Mouse (Mus musculus) intestine, embryonic 14.5 days (tissue): ENCODE data around the gene Adcy2. TPM values are rescaled to one million over a fixed set of nuclear protein-coding genes. Genes with fewer than 3 reads are reported as not detected.

ENCODE experiments used
- ATAC-seq: fragments of 200-750 bp; cut with Nextera tagmentation; replicated peaks from 2 replicates; pipeline ENCODE4 v1.8.0; 2017; ENCODE audit warnings: low read depth, moderate number of reproducible peaks, moderate TSS enrichment, moderate library complexity; ENCODE audit not compliant: low FRiP score, low TSS enrichment
- DNase-seq: peaks from one replicate; pipeline ENCODE4 v3.0.0-alpha.2; 2018; ENCODE audit warnings: low spot score
- H3K27ac ChIP-seq: fragments of 300-500 bp; sonication (generic); 2 replicates; pipeline ENCODE4 v1.5.1; 2014; ENCODE audit warnings: low read depth, mild to moderate bottlenecking, control low read depth
- H3K27me3 ChIP-seq: fragments of 300-500 bp; sonication (generic); replicated peaks from 2 replicates; pipeline ENCODE4 v1.6.1; 2014; ENCODE audit warnings: low read length, control low read depth; ENCODE audit not compliant: control insufficient read depth, insufficient read depth
- H3K36me3 ChIP-seq: fragments of 300-500 bp; sonication (generic); 2 replicates; pipeline ENCODE4 v1.6.1; 2014; ENCODE audit warnings: low read length, control low read depth; ENCODE audit not compliant: control insufficient read depth, insufficient read depth
- H3K4me1 ChIP-seq: fragments of 300-500 bp; sonication (generic); replicated peaks from 2 replicates; pipeline ENCODE4 v1.6.1; 2014; ENCODE audit warnings: low read length, control low read depth, mixed read lengths; ENCODE audit not compliant: control insufficient read depth, insufficient read depth
- H3K4me2 ChIP-seq: fragments of 300-500 bp; sonication (generic); 2 replicates; pipeline ENCODE4 v1.6.1; 2014; ENCODE audit warnings: low read length
- H3K4me3 ChIP-seq: fragments of 300-500 bp; sonication (generic); 2 replicates; pipeline ENCODE4 v1.5.1; 2014; ENCODE audit warnings: low read depth, low read length, control low read depth, mixed read lengths
- H3K9ac ChIP-seq: fragments of 300-500 bp; sonication (generic); 2 replicates; pipeline ENCODE4 v1.6.1; 2014; ENCODE audit warnings: mild to moderate bottlenecking, low read length
- H3K9me3 ChIP-seq: fragments of 300-500 bp; sonication (generic); 2 replicates; pipeline ENCODE4 v1.6.1; 2016; ENCODE audit warnings: low read length, control low read depth; ENCODE audit not compliant: control insufficient read depth
- WGBS: fragments of 180-500 bp; shearing (Covaris S2); extraction: QIAGEN DNeasy Blood & Tissue Kit; methylation state at CpG from one replicate; pipeline ENCODE4 v1.1.7; 2014; 5-methylcytosine and 5-hydroxymethylcytosine counted together
- polyA plus RNA-seq: library from polyadenylated mRNA; unstranded; fragments of >200 nt; fragmentation: Nextera tagmentation; extraction: Ambion mirVana; gene quantifications from 2 replicates; pipeline ENCODE4 v1.2.1, GENCODE M21; 2014

The Adcy2 gene
- polyA plus RNA-seq, 1 experiment from 2014 or later, result 5.5 TPM

DNA sequence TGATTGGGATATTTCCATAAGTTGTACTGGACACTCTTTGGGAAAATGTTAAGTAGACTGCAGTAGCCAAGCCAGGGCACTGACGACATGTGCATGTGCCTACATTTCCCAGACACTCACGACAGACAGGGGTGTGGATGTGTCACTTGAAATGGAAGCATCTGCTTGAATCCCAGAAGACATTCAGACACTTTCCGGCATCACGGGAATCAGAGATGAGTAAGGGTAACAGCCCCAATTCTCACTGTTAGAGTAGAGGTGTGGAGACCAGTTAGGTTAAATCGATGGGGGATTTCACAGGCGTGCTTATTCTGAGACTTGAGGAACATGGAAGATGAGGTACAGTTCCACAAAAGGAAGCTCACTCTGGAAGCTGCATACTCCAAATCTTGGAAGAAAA is 130.6 kb downstream of the Adcy2 start:
- no peak for DNase-seq
- H3K4me3 ChIP-seq, result no peak overlapping the region
- H3K4me1 ChIP-seq, result no peaks in the 10 kb centered on the region
- H3K4me2 ChIP-seq, result no peak overlapping the region
- ATAC-seq, result no peak
- H3K9me3 ChIP-seq, result no peaks in the 10 kb centered on the region
- H3K27ac ChIP-seq, result no peak overlapping the region
- WGBS, result 86% methylated on average over 6 of the region's 6 CpGs
- no peaks in the 10 kb centered on the region for H3K36me3 ChIP-seq
- no peaks in the 10 kb centered on the region for H3K27me3 ChIP-seq
- no peak overlapping the region for H3K9ac ChIP-seq

DNA sequence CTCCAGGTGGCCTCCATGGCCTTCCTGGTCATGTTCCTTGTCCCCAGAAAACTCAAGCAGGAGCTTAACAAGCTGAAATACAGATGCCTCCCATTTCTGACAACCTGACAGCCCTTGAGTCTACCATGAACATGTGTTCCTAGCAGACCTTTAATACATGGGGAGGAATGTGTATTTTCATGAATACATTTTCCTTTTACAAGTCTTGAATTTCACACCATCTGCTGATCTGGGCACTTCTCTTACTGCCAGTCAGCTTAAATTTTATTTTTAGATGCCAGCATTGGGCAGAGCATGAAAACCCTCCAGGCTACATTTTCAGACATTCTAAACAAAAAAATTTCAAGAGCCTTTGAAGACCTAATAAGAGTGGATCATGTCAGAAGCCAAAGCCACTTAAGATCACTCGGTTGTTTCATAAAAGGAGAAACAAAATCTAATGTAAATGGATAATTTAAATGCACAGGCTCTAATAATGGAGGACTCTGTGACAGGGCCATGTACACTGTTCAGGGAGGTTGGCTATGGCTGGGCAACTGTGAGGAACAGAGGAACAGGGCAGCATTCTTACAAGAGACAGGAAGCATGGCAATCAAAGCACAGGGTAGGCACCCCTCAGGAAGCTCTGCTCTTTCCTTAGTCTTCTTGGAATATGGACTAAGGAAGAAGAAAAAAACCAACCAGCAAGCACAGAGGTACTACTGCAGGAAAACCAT is 131.2 kb downstream of the Adcy2 start:
- no peaks in the 10 kb centered on the region for H3K9me3 ChIP-seq
- DNase-seq (no peak), ATAC-seq (no peak)
- H3K4me1 ChIP-seq, result no peaks in the 10 kb centered on the region
- WGBS, result 84% methylated on average over 1 of the region's 1 CpGs
- H3K4me3 ChIP-seq, result no peak overlapping the region
- no peak overlapping the region for H3K27ac ChIP-seq
- H3K27me3 ChIP-seq, result no peaks in the 10 kb centered on the region
- no peak overlapping the region for H3K9ac ChIP-seq
- H3K4me2 ChIP-seq, result no peak overlapping the region
- no peaks in the 10 kb centered on the region for H3K36me3 ChIP-seq

DNA sequence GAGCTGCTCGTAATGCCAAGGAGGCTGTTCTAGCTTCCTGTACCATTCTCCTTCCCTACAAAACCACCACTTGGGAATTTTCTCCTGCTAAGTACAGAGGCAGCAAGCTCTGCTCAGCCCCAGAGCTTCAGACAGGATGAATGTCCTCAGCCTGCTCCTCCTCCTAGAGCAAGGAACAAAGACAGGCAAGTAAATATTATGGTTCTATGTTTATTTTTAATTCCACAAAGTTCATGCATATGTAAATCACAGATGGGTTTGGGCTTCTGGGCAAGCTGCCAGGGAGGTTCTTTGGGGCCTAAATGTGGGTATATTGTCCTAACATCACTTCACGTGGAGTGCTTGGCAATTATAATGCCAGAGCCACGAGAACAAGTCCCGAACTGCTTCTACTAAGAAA is 139.3 kb downstream of the Adcy2 start:
- no peaks in the 10 kb centered on the region for H3K36me3 ChIP-seq
- H3K4me2 ChIP-seq, result no peak overlapping the region
- no peak overlapping the region for H3K4me3 ChIP-seq
- DNase-seq (no peak), ATAC-seq (no peak)
- H3K4me1 ChIP-seq, result 0 out of 2 replicates have a peak, but pooled peaks cover 3% of the 10 kb centered on the region
- WGBS, result 55% methylated on average over 4 of the region's 4 CpGs
- no peak overlapping the region for H3K27ac ChIP-seq
- H3K9ac ChIP-seq, result no peak overlapping the region
- no peaks in the 10 kb centered on the region for H3K27me3 ChIP-seq
- no peaks in the 10 kb centered on the region for H3K9me3 ChIP-seq

DNA sequence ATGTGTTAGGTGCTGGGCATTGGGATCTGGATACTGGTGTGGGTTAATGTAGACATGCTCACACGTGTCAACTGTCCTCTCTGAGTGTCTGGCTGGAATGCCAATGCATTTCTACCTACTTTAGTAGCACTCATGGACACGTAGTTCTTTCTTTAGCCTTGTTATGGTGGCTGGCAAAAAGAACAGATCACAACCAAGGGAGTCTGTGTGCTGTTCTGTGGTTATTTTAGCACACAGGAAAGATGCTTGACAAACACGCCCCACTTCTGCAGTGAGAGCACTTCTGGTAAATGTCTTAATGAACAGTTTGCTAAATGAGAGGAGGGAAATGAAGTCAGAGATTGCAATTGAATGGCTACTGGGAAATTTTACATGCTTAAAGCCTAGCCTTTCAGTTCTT is 151.1 kb downstream of the Adcy2 start:
- Histone ChIP-seq H3K9me3 (no peaks in the 10 kb centered on the region), H3K4me1 (no peaks in the 10 kb centered on the region), H3K9ac (no peak overlapping the region), H3K27ac (no peak overlapping the region), H3K36me3 (no peaks in the 10 kb centered on the region), H3K4me2 (no peak overlapping the region), H3K4me3 (no peak overlapping the region), H3K27me3 (no peaks in the 10 kb centered on the region)
- 71% methylated on average over 3 of the region's 3 CpGs for WGBS
- DNase-seq (no peak), ATAC-seq (no peak)

- no peak for DNase-seq
- H3K36me3 ChIP-seq, result no peaks in the 10 kb centered on the region
- no peak overlapping the region for H3K9ac ChIP-seq
- no peak overlapping the region for H3K4me2 ChIP-seq
- 20% methylated on average over 2 of the region's 2 CpGs for WGBS
- H3K4me3 ChIP-seq, result no peak overlapping the region
- no peaks in the 10 kb centered on the region for H3K9me3 ChIP-seq
- no peaks in the 10 kb centered on the region for H3K27me3 ChIP-seq
- no peak overlapping the region for H3K27ac ChIP-seq
- no peak for ATAC-seq
- no peaks in the 10 kb centered on the region for H3K4me1 ChIP-seq
These were observed 159.8 kb downstream of the Adcy2 start for GRCm38 (mm10) chr13:68839517-68839916.

GRCm38 (mm10) chr13:68836183-68836582 is 163.2 kb downstream of the Adcy2 start:
- Histone ChIP-seq H3K4me2 (no peak overlapping the region), H3K9me3 (no peaks in the 10 kb centered on the region), H3K4me3 (no peak overlapping the region), H3K27me3 (no peaks in the 10 kb centered on the region), H3K36me3 (no peaks in the 10 kb centered on the region), H3K4me1 (no peaks in the 10 kb centered on the region), H3K27ac (no peak overlapping the region), H3K9ac (no peak overlapping the region)
- ATAC-seq (no peak), DNase-seq (no peak)

- no peak for DNase-seq
- ATAC-seq, result no peak
- WGBS, result 49% methylated on average over 8 of the region's 8 CpGs
These were observed 163.8 kb downstream of the Adcy2 start for GRCm38 (mm10) chr13:68835424-68836045.

GRCm38 (mm10) chr13:68832141-68832540 is 167.2 kb downstream of the Adcy2 start:
- no peak for ATAC-seq
- no peak overlapping the region for H3K4me2 ChIP-seq
- H3K9ac ChIP-seq, result no peak overlapping the region
- 84% methylated on average over 5 of the region's 5 CpGs for WGBS
- H3K9me3 ChIP-seq, result no peaks in the 10 kb centered on the region
- no peaks in the 10 kb centered on the region for H3K27me3 ChIP-seq
- H3K27ac ChIP-seq, result no peak overlapping the region
- H3K4me1 ChIP-seq, result no peaks in the 10 kb centered on the region
- no peaks in the 10 kb centered on the region for H3K36me3 ChIP-seq
- H3K4me3 ChIP-seq, result no peak overlapping the region
- no peak for DNase-seq

More at GRCm38 (mm10) chr13:68835424-68836045, 163.8 kb downstream of the Adcy2 start:
- Histone ChIP-seq H3K27me3 (no peaks in the 10 kb centered on the region), H3K4me3 (no peak overlapping the region), H3K27ac (no peak overlapping the region), H3K4me2 (no peak overlapping the region), H3K4me1 (no peaks in the 10 kb centered on the region), H3K9ac (no peak overlapping the region), H3K9me3 (no peaks in the 10 kb centered on the region), H3K36me3 (no peaks in the 10 kb centered on the region)
